Mouse (Mus musculus) MEL (cell line): ENCODE data around the gene Igll1. TPM values are rescaled to one million over a fixed set of nuclear protein-coding genes. Genes with fewer than 3 reads are reported as not detected.

Source experiments
- DNase-seq: peaks from one replicate; pipeline ENCODE4 v3.0.0; 2011; ENCODE audit warnings: low read depth, low spot score
- H3K27ac ChIP-seq: 2 replicates; pipeline ENCODE4 v1.5.1; 2012; ENCODE audit warnings: low read depth, mild to moderate bottlenecking, control low read depth, low read length, moderate library complexity; ENCODE audit not compliant: control insufficient read depth
- H3K27me3 ChIP-seq, 2 experiments: fragments of 150-350 bp in 1 of 2; sonication (generic) in 1 of 2; 2 replicates each; pipeline ENCODE4 v1.6.1; 2012; ENCODE audit warnings: low read length in 2 of 2, mild to moderate bottlenecking in 2 of 2, improper control_type of control experiment in 1 of 2, moderate library complexity in 1 of 2; ENCODE audit not compliant: insufficient read depth in 2 of 2, control insufficient read depth in 1 of 2
- H3K36me3 ChIP-seq, 2 experiments: 2 replicates each; pipeline ENCODE4 v1.6.1; 2012 to 2014; ENCODE audit warnings: low read length in 2 of 2, improper control_type of control experiment in 1 of 2, inconsistent platforms in 1 of 2, mild to moderate bottlenecking in 1 of 2; ENCODE audit not compliant: insufficient read depth in 2 of 2, control insufficient read depth in 1 of 2
- H3K4me1 ChIP-seq, 2 experiments: fragments of 150-350 bp in 1 of 2; sonication (generic) in 1 of 2; 2 replicates each; pipeline ENCODE4 v1.6.1; 2012; ENCODE audit warnings: low read length in 2 of 2, improper control_type of control experiment in 1 of 2, mild to moderate bottlenecking in 1 of 2; ENCODE audit not compliant: insufficient read depth in 2 of 2, control insufficient read depth in 1 of 2
- H3K4me3 ChIP-seq, 2 experiments: fragments of 150-350 bp in 1 of 2; sonication (generic) in 1 of 2; 2 replicates each; pipeline ENCODE4 v1.5.1; 2012; ENCODE audit warnings: low read depth in 2 of 2, low read length in 2 of 2, mild to moderate bottlenecking in 2 of 2, moderate library complexity in 2 of 2, control low read depth in 1 of 2, improper control_type of control experiment in 1 of 2; ENCODE audit not compliant: control insufficient read depth in 1 of 2, insufficient read depth in 1 of 2
- H3K79me2 ChIP-seq: 2 replicates; pipeline ENCODE4 v1.6.1; 2012; ENCODE audit warnings: mild to moderate bottlenecking, low read length, moderate library complexity; ENCODE audit not compliant: control insufficient read depth, poor library complexity, insufficient read depth
- H3K9ac ChIP-seq: 2 replicates; pipeline ENCODE4 v1.6.1; 2012; ENCODE audit warnings: low read depth, mild to moderate bottlenecking, control low read depth, low read length, moderate library complexity; ENCODE audit not compliant: control insufficient read depth, poor library complexity, severe bottlenecking
- H3K9me3 ChIP-seq: fragments of 150-350 bp; sonication (generic); replicated peaks from 2 replicates; pipeline ENCODE4 v1.6.1; 2012; ENCODE audit warnings: mild to moderate bottlenecking, low read length, improper control_type of control experiment, moderate library complexity; ENCODE audit not compliant: insufficient read depth
- BHLHE40 ChIP-seq: IDR thresholded peaks from 2 replicates; pipeline ENCODE4 v1.6.1; 2012; ENCODE audit warnings: low read depth, mild to moderate bottlenecking, inconsistent platforms, low read length, improper control_type of control experiment, borderline replicate concordance
- CHD1 ChIP-seq: IDR thresholded peaks from 2 replicates; pipeline ENCODE4 v1.6.1; 2012; ENCODE audit warnings: low read depth, mild to moderate bottlenecking, inconsistent platforms, low read length, improper control_type of control experiment
- EP300 ChIP-seq, 2 experiments: IDR thresholded peaks; 2 replicates each; pipeline ENCODE4 v1.6.1; 2011; ENCODE audit warnings: improper control_type of control experiment in 2 of 2, low read length in 2 of 2, low read depth in 1 of 2, mild to moderate bottlenecking in 1 of 2
- ETS1 ChIP-seq: IDR thresholded peaks from 2 replicates; pipeline ENCODE4 v1.6.1; 2012; ENCODE audit warnings: low read depth, mild to moderate bottlenecking, inconsistent platforms, low read length, improper control_type of control experiment, moderate library complexity
- GABPA ChIP-seq: IDR thresholded peaks from 2 replicates; pipeline ENCODE4 v1.6.1; 2012; ENCODE audit warnings: low read depth, mild to moderate bottlenecking, inconsistent platforms, low read length, improper control_type of control experiment, moderate library complexity
- HCFC1 ChIP-seq: IDR thresholded peaks from 2 replicates; pipeline ENCODE4 v1.6.1; 2012; ENCODE audit warnings: low read depth, mild to moderate bottlenecking, inconsistent platforms, low read length, improper control_type of control experiment, moderate library complexity
- JUND ChIP-seq: IDR thresholded peaks from 2 replicates; pipeline ENCODE4 v1.6.1; 2011; ENCODE audit warnings: low read depth, mild to moderate bottlenecking, improper control_type of control experiment, low read length
- KAT2A ChIP-seq: conservative IDR thresholded peaks from 2 replicates; pipeline ENCODE4 v1.6.1; 2012; ENCODE audit warnings: low read depth, low read length, improper control_type of control experiment, inconsistent platforms
- MAFK ChIP-seq: IDR thresholded peaks from 2 replicates; pipeline ENCODE4 v1.6.1; 2011; ENCODE audit warnings: low read depth, mild to moderate bottlenecking, low read length, improper control_type of control experiment, borderline replicate concordance
- MAX ChIP-seq: IDR thresholded peaks from 2 replicates; pipeline ENCODE4 v1.6.1; 2011; ENCODE audit warnings: low read length, improper control_type of control experiment
- MAZ ChIP-seq: IDR thresholded peaks from 2 replicates; pipeline ENCODE4 v1.6.1; 2012; ENCODE audit warnings: low read depth, mild to moderate bottlenecking, inconsistent platforms, low read length, improper control_type of control experiment
- MXI1 ChIP-seq: IDR thresholded peaks from 2 replicates; pipeline ENCODE4 v1.6.1; 2011; ENCODE audit warnings: mild to moderate bottlenecking, low read depth, low read length, improper control_type of control experiment
- MYC ChIP-seq: IDR thresholded peaks from 2 replicates; pipeline ENCODE4 v1.6.1; 2011; ENCODE audit warnings: low read depth, mild to moderate bottlenecking, low read length, improper control_type of control experiment, moderate library complexity
- NELFE ChIP-seq: IDR thresholded peaks from 2 replicates; pipeline ENCODE4 v1.6.1; 2011; ENCODE audit warnings: low read depth, low read length, improper control_type of control experiment
- NRF1 ChIP-seq: IDR thresholded peaks from 2 replicates; pipeline ENCODE4 v1.6.1; 2014; ENCODE audit warnings: low read depth, mild to moderate bottlenecking, inconsistent platforms, low read length, improper control_type of control experiment, moderate library complexity; ENCODE audit not compliant: poor library complexity, insufficient read depth, severe bottlenecking
- POLR2A ChIP-seq, 2 experiments: IDR thresholded peaks; 2 replicates each; pipeline ENCODE4 v1.6.1; 2011 to 2012; ENCODE audit warnings: low read length in 2 of 2, mild to moderate bottlenecking in 2 of 2, control low read depth in 1 of 2, improper control_type of control experiment in 1 of 2, low read depth in 1 of 2, moderate library complexity in 1 of 2; ENCODE audit not compliant: control insufficient read depth in 1 of 2, insufficient read depth in 1 of 2, poor library complexity in 1 of 2
- RCOR1 ChIP-seq: IDR thresholded peaks from 2 replicates; pipeline ENCODE4 v1.6.1; 2012; ENCODE audit warnings: low read depth, mild to moderate bottlenecking, inconsistent platforms, low read length, improper control_type of control experiment
- TAL1 ChIP-seq: IDR thresholded peaks from 2 replicates; pipeline ENCODE4 v1.6.1; 2012; ENCODE audit warnings: mild to moderate bottlenecking, inconsistent platforms, low read length, moderate library complexity, mixed read lengths
- TCF12 ChIP-seq: IDR thresholded peaks from 2 replicates; pipeline ENCODE4 v1.6.1; 2014; ENCODE audit warnings: low read depth, mild to moderate bottlenecking, inconsistent platforms, low read length, improper control_type of control experiment, moderate library complexity
- UBTF ChIP-seq: IDR thresholded peaks from 2 replicates; pipeline ENCODE4 v1.6.1; 2012; ENCODE audit warnings: low read depth, mild to moderate bottlenecking, inconsistent platforms, low read length, improper control_type of control experiment, moderate library complexity, borderline replicate concordance; ENCODE audit not compliant: insufficient read depth
- USF1 ChIP-seq: IDR thresholded peaks from 2 replicates; pipeline ENCODE4 v1.6.1; 2014; ENCODE audit warnings: low read depth, mild to moderate bottlenecking, inconsistent platforms, low read length, improper control_type of control experiment, moderate library complexity
- USF2 ChIP-seq, 2 experiments: IDR thresholded peaks; 2 replicates each; pipeline ENCODE4 v1.6.1; 2011 to 2012; ENCODE audit warnings: improper control_type of control experiment in 2 of 2, low read length in 2 of 2, borderline replicate concordance in 1 of 2, inconsistent platforms in 1 of 2, low read depth in 1 of 2, mild to moderate bottlenecking in 1 of 2; ENCODE audit not compliant: insufficient read depth in 1 of 2
- ZKSCAN1 ChIP-seq: IDR thresholded peaks from 2 replicates; pipeline ENCODE4 v1.6.1; 2012; ENCODE audit warnings: low read depth, mild to moderate bottlenecking, inconsistent platforms, low read length, improper control_type of control experiment, moderate library complexity
- polyA plus RNA-seq, 2 experiments: library from polyadenylated mRNA; stranded (reverse) in 1 of 2; unstranded in 1 of 2; fragments of >175 nt in 1 of 2; fragments of >200 nt in 1 of 2; gene quantifications; 2 replicates each; pipeline versions ENCODE4 v1.2.1 to v1.2.4; 2012; ENCODE audit warnings: low replicate concordance in 2 of 2, low read depth in 1 of 2; ENCODE audit not compliant: insufficient read length in 2 of 2, insufficient read depth in 1 of 2, missing spikeins in 1 of 2
- total RNA-seq: library from RNA; depleted of rRNA; stranded (reverse); fragments of 300-350 nt; gene quantifications from 2 replicates; pipeline ENCODE4 v1.2.3, GENCODE M21; 2012

Gene Igll1
- total and polyA plus RNA-seq, 3 experiments: not detected

DNA sequence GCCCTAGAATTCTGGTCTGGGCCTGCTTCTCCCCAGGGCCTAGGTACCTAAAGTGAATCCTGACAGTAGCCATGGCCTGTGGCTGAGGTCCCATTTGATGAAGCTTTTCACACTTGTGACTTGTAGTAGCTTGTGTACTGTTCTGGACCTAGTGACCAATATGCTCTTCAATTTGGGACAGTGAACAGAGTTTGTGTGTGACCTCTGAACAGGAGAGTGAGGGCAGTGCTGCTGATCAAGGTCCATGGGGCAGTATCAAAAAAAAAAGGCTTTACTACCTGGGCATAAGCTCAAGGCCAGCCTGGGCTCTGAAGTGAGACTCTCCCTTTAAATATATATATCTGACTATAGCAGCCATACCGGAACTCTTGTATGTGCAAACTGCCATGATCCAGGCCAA is 24.6 kb upstream of the Igll1 start:
- DNase-seq: no peak
- no peaks in the 10 kb centered on the region for H3K79me2 ChIP-seq
- no peaks in the 10 kb centered on the region for H3K27me3 ChIP-seq
- no peak overlapping the region for H3K4me3 ChIP-seq
- H3K27ac ChIP-seq: no peak overlapping the region
- no peaks in the 10 kb centered on the region for H3K9me3 ChIP-seq
- H3K9ac ChIP-seq: no peak overlapping the region
- H3K4me1 ChIP-seq: no peaks in the 10 kb centered on the region
- peaks cover 0 to 8% of the 10 kb centered on the region in 2 experiments; a peak in 2 of 4 replicates for H3K36me3 ChIP-seq
- TF ChIP-seq MAX (no peak), CHD1 (no peak), ETS1 (no peak), TAL1 (no peak), RCOR1 (no peak), USF1 (no peak), UBTF (no peak), MXI1 (no peak), MAFK (no peak), NRF1 (no peak), BHLHE40 (no peak)

DNA sequence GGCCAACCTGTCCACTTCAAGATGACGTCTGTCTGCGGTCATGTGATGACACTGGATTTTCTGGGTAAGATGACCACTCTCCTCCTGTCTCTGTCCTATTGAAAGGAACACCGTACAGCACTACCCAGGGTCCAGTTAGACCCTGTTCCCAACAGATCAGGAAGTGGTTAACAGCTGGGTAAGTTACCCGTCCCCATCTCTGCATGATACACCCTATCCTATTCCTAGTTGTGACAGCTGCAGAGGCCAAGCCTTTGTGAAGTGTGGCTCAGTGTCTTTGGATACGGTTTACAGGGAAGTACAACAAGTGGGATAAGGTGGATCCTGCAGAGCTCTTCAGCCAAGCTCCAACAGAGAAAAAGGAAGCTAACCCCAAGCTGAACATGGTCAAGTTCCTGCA is 15.2 kb upstream of the Igll1 start:
- TF ChIP-seq GABPA (no peak), MAX (no peak), MYC (no peak), TAL1 (no peak), POLR2A (IDR thresholded peaks at IDR 0.05; ENCODE audit: control insufficient read depth in 1 of 2, insufficient read depth in 1 of 2, low read depth in 1 of 2, low read length in 2 of 2, poor library complexity in 1 of 2) (no peak), ZKSCAN1 (no peak), TCF12 (no peak), KAT2A (no peak), USF1 (no peak), HCFC1 (no peak), MXI1 (no peak), JUND (no peak), NELFE (no peak), UBTF (no peak), MAZ (no peak), USF2 (IDR thresholded peaks at IDR 0.05; ENCODE audit: borderline replicate concordance in 1 of 2, insufficient read depth in 1 of 2, low read depth in 1 of 2, low read length in 2 of 2) (no peak), BHLHE40 (no peak), EP300 (IDR thresholded peaks at IDR 0.05; ENCODE audit: low read depth in 1 of 2, low read length in 2 of 2) (no peak)
- TF ChIP-seq, all 39 proteins: peak for 0
- H3K27ac ChIP-seq: no peak overlapping the region
- H3K36me3 ChIP-seq: peaks cover 0 to 25% of the 10 kb centered on the region in 2 experiments; a peak in 2 of 4 replicates
- H3K79me2 ChIP-seq: 0 out of 2 replicates have a peak, but pooled peaks cover 2% of the 10 kb centered on the region
- H3K9me3 ChIP-seq: no peaks in the 10 kb centered on the region
- no peak overlapping the region for H3K4me3 ChIP-seq
- H3K9ac ChIP-seq: no peak overlapping the region
- DNase-seq: no peak
- no peaks in the 10 kb centered on the region for H3K4me1 ChIP-seq
- H3K27me3 ChIP-seq: no peaks in the 10 kb centered on the region
